Mouse (Mus musculus): ENCODE data around the gene Cfap299. TPM values are rescaled to one million over a fixed set of nuclear protein-coding genes. Genes with fewer than 3 reads are reported as not detected.

The Cfap299 gene
- polyA plus RNA-seq, 1 experiment, result not detected

DNA sequence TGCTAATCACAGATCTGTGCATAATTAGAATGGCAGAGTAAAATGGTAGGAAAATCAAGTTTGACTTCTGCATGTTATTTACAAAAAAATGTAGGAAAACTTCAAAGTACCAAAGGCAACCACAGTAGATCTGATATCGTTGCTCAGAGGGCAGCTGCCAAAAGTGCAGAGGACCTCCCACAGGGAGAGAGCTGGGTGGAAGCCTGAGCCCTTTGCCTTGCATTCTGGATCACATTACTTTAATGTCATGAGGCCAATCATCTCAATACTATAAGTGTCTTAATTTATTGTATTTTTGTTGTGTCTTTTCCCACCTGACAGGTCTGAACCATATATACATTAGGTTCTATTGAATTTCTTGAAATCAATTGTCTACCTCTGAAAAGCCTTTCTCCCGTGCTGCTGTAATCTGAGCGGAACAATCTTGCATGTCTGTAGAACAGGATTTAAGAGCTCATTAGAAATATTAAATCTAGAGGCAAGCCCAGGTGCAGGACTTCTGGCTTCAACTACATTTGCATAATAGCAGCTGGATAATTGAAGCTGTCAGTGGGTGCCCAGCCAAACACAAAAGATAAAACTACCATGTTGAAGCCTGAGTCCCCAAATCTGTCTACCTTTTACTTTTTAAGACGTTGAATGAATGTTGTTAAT, 137.9 kb downstream of the Cfap299 start:
- no peak overlapping the region for H3K27ac ChIP-seq (ENCODE audit: control insufficient read depth, insufficient read depth, low read depth, low read length, poor library complexity)
- TF ChIP-seq CTCF (IDR thresholded peaks at IDR 0.05; ENCODE audit: control insufficient read depth, insufficient read depth, low read length), result no peak
- no peak for TF ChIP-seq POLR2A (IDR thresholded peaks at IDR 0.05; ENCODE audit: borderline replicate concordance, control insufficient read depth, low read depth, low read length)
- WGBS, result 64% methylated on average over 4 of the region's 4 CpGs
- no peaks in the 10 kb centered on the region for H3K4me1 ChIP-seq (ENCODE audit: control insufficient read depth, insufficient read depth, low read length)
- no peak overlapping the region for H3K4me3 ChIP-seq (replicated peaks; ENCODE audit: control insufficient read depth, low read depth, low read length)

DNA sequence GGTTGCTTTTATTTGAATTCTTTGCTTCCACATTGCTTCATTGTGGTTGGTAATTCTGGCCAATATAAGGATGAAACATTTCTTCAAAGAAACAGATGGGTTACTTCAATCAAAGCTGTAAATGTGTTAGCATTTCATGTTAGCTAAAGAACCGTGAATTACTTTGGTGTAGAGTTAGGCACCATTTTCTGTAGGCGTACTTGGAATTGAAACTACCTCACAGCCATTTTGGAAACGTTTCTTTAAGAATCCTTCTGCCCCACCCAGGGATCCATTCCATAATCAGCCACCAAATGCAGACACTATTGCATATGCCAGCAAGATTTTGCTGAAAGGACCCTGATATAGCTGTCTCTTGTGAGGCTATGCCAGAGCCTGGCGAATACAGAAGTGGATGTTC, 140.9 kb downstream of the Cfap299 start:
- Histone ChIP-seq H3K4me1 (ENCODE audit: control insufficient read depth, insufficient read depth, low read length) (no peaks in the 10 kb centered on the region), H3K27ac (ENCODE audit: control insufficient read depth, insufficient read depth, low read depth, low read length, poor library complexity) (no peak overlapping the region), H3K4me3 (replicated peaks; ENCODE audit: control insufficient read depth, low read depth, low read length) (no peak overlapping the region)
- 64% methylated on average over 4 of the region's 4 CpGs for WGBS
- TF ChIP-seq POLR2A (IDR thresholded peaks at IDR 0.05; ENCODE audit: borderline replicate concordance, control insufficient read depth, low read depth, low read length) (no peak), CTCF (IDR thresholded peaks at IDR 0.05; ENCODE audit: control insufficient read depth, insufficient read depth, low read length) (no peak)

DNA sequence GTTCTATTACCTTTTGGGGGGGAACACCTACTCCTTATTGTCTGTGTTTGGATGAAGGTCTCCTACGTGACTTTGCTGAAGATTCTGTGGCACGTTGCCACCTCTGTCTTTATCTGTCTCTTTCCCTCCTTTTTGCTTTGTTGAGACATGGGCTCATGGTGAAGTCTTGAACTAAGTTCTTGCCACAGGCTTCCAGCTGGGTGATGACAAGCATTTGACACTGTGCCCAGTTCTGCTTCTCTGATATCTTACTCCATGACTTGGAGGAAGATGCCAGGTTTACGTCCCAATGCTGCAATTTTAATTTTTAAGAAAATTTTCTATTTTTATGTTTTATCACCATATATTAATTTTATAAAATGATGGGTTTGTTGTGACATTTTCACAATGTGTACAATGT, 147.4 kb downstream of the Cfap299 start:
- TF ChIP-seq POLR2A (IDR thresholded peaks at IDR 0.05; ENCODE audit: borderline replicate concordance, control insufficient read depth, low read depth, low read length) (no peak), CTCF (IDR thresholded peaks at IDR 0.05; ENCODE audit: control insufficient read depth, insufficient read depth, low read length) (no peak)

DNA sequence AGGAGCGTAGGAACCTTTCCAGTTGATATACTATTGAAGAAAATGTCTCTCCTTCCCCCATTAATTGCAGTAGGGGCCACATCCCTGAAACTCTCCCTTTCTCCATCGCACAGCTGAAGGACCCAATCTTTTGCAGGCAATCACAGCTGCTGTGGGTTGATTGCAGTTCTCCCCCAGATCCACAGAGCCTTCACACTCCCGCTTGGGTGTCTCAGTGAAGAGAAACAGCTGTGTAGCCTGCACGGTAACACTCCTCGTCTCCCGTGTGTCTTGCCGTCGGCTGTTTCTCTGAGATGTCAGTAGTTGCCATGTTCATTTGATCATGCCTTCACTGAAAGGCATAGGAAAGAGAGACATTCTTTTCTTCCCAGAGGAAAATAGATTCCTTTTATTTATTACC, 148.2 kb downstream of the Cfap299 start:
- TF ChIP-seq CTCF (IDR thresholded peaks at IDR 0.05; ENCODE audit: control insufficient read depth, insufficient read depth, low read length) (no peak), POLR2A (IDR thresholded peaks at IDR 0.05; ENCODE audit: borderline replicate concordance, control insufficient read depth, low read depth, low read length) (no peak)
- Histone ChIP-seq H3K27ac (ENCODE audit: control insufficient read depth, insufficient read depth, low read depth, low read length, poor library complexity) (no peak overlapping the region), H3K4me3 (replicated peaks; ENCODE audit: control insufficient read depth, low read depth, low read length) (no peak overlapping the region), H3K4me1 (ENCODE audit: control insufficient read depth, insufficient read depth, low read length) (no peaks in the 10 kb centered on the region)
- WGBS, result 78% methylated on average over 8 of the region's 8 CpGs

More for the DNA sequence above, 147.4 kb downstream of the Cfap299 start:
- 77% methylated on average over 3 of the region's 3 CpGs for WGBS
- no peaks in the 10 kb centered on the region for H3K4me1 ChIP-seq (ENCODE audit: control insufficient read depth, insufficient read depth, low read length)
- H3K27ac ChIP-seq (ENCODE audit: control insufficient read depth, insufficient read depth, low read depth, low read length, poor library complexity), result no peak overlapping the region
- H3K4me3 ChIP-seq (replicated peaks; ENCODE audit: control insufficient read depth, low read depth, low read length), result no peak overlapping the region

DNA sequence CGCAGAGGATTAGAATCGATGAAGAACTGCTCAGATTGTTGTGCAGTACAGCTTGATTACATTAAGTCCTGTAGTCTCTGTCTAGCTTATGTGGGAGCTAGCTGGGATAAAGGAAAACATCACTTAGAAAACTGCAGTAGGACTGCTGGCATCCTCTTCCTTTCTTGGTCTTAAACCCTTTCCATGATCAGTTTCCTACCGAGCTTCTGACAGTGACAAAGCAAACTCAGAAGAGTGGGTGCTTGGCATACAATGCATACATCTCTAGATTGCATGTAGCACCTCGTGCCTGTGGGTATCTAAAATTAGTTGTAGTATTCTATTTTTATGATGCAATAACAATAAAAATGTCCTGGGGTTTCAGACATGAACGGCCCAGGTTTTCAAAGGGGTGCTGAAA, 154.4 kb downstream of the Cfap299 start:
- 69% methylated on average over 5 of the region's 5 CpGs for WGBS
- TF ChIP-seq POLR2A (IDR thresholded peaks at IDR 0.05; ENCODE audit: borderline replicate concordance, control insufficient read depth, low read depth, low read length) (no peak), CTCF (IDR thresholded peaks at IDR 0.05; ENCODE audit: control insufficient read depth, insufficient read depth, low read length) (no peak)
- H3K4me3 ChIP-seq (replicated peaks; ENCODE audit: control insufficient read depth, low read depth, low read length), result no peak overlapping the region
- no peaks in the 10 kb centered on the region for H3K4me1 ChIP-seq (ENCODE audit: control insufficient read depth, insufficient read depth, low read length)
- no peak overlapping the region for H3K27ac ChIP-seq (ENCODE audit: control insufficient read depth, insufficient read depth, low read depth, low read length, poor library complexity)

DNA sequence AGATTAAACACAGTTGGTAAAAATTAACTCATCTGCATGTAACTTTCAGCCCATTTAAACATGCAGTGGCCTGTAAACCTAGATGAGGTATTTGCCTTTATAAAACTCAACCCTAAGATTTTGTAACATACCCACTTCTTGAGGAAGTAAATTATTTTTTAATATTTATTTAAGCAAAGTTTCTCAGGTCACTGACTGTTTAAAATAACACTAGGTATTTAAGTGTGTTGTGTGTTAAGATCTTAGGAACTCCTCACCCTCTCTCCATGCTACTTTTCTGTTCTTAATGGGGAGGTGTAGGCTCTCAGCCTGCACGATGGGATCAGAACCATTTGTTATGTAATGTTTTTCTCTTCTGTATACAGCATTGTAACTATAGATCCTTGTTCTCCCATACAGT, 156.1 kb downstream of the Cfap299 start:
- WGBS, result 69% methylated on average over 1 of the region's 1 CpGs
- Histone ChIP-seq H3K4me3 (replicated peaks; ENCODE audit: control insufficient read depth, low read depth, low read length) (no peak overlapping the region), H3K27ac (ENCODE audit: control insufficient read depth, insufficient read depth, low read depth, low read length, poor library complexity) (no peak overlapping the region), H3K4me1 (ENCODE audit: control insufficient read depth, insufficient read depth, low read length) (no peaks in the 10 kb centered on the region)
- TF ChIP-seq POLR2A (IDR thresholded peaks at IDR 0.05; ENCODE audit: borderline replicate concordance, control insufficient read depth, low read depth, low read length), result no peak
- no peak for TF ChIP-seq CTCF (IDR thresholded peaks at IDR 0.05; ENCODE audit: control insufficient read depth, insufficient read depth, low read length)

DNA sequence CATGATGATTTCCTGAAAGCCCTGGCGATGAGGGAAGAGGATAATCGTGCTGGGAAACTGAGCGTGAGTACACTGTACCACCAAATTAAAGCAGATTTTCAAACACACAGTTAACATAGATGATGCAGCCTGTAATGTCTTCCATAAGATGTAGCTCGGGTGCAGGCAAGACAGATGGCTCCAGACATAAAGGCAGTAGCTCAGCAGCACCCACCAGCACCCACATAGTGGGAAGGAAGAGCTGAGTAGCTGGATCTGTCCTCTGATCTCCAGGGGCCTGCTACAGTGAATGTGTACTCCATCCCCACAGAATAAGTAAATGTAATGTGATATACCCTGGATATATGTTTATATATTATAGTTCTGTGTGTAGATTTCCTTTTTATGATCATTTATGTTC, 169.2 kb downstream of the Cfap299 start:
- no peaks in the 10 kb centered on the region for H3K4me1 ChIP-seq (ENCODE audit: control insufficient read depth, insufficient read depth, low read length)
- H3K27ac ChIP-seq (ENCODE audit: control insufficient read depth, insufficient read depth, low read depth, low read length, poor library complexity), result no peak overlapping the region
- TF ChIP-seq POLR2A (IDR thresholded peaks at IDR 0.05; ENCODE audit: borderline replicate concordance, control insufficient read depth, low read depth, low read length) (no peak), CTCF (IDR thresholded peaks at IDR 0.05; ENCODE audit: control insufficient read depth, insufficient read depth, low read length) (no peak)
- 71% methylated on average over 4 of the region's 4 CpGs for WGBS
- no peak overlapping the region for H3K4me3 ChIP-seq (replicated peaks; ENCODE audit: control insufficient read depth, low read depth, low read length)

DNA sequence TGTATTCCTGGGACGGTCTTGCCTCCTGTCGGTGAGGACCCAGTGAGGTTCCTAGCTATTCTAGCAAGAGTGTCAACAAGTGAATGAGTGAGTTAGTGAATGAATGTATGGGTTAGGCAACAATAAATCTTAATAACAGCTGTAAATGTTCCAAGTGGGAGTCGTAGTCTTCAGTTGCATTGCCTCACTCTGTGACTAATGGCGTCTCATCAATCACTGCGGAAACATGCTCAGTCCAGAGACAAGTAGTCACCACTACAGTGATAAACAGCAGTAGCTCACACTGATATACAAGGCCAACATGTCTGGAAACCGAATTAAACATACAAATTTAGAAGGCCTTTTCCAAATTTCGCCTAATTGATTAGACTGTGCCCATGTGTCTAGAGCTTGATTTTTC, 187.1 kb downstream of the Cfap299 start:
- Histone ChIP-seq H3K27ac (ENCODE audit: control insufficient read depth, insufficient read depth, low read depth, low read length, poor library complexity) (no peak overlapping the region), H3K4me1 (ENCODE audit: control insufficient read depth, insufficient read depth, low read length) (no peaks in the 10 kb centered on the region), H3K4me3 (replicated peaks; ENCODE audit: control insufficient read depth, low read depth, low read length) (no peak overlapping the region)
- 75% methylated on average over 7 of the region's 7 CpGs for WGBS
- TF ChIP-seq POLR2A (IDR thresholded peaks at IDR 0.05; ENCODE audit: borderline replicate concordance, control insufficient read depth, low read depth, low read length) (no peak), CTCF (IDR thresholded peaks at IDR 0.05; ENCODE audit: control insufficient read depth, insufficient read depth, low read length) (no peak)

DNA sequence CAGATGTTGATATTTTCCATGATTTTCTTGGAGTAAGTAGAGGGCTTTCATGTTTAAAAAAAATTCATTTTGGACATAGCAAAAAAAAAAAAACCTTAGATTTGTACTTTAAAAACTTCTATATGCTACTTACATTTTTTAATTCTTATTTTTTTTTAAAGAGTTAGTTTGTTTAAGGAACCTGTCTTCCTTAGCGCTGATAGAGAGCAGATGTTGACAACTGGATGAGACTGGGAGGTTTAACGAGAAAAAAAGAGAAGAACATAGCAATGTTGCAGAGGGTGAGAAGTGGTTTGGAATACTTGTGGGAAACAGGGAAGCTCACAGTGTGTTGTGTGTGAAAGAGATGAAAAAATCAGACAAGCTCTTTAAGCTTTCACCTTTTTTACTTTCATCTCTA, 191.0 kb downstream of the Cfap299 start:
- WGBS, result 79% methylated on average over 2 of the region's 2 CpGs
- Histone ChIP-seq H3K27ac (ENCODE audit: control insufficient read depth, insufficient read depth, low read depth, low read length, poor library complexity) (no peak overlapping the region), H3K4me3 (replicated peaks; ENCODE audit: control insufficient read depth, low read depth, low read length) (no peak overlapping the region)

More for the DNA sequence above, 191.0 kb downstream of the Cfap299 start:
- TF ChIP-seq POLR2A (IDR thresholded peaks at IDR 0.05; ENCODE audit: borderline replicate concordance, control insufficient read depth, low read depth, low read length) (no peak), CTCF (IDR thresholded peaks at IDR 0.05; ENCODE audit: control insufficient read depth, insufficient read depth, low read length) (no peak)
- H3K4me1 ChIP-seq (ENCODE audit: control insufficient read depth, insufficient read depth, low read length), result no peaks in the 10 kb centered on the region
